In genomic region chr19:11262932-11263331, GRCm38 (mm10) we compare ENCODE assay signal across 22 mouse cellular contexts. TPM values are rescaled to one million over a fixed set of nuclear protein-coding genes. Genes with fewer than 3 reads are reported as not detected.
DNase-seq lines count a peak whose midpoint lies in the region; ATAC-seq and TF ChIP-seq lines count a peak whose summit lies in the region.
"Not testable (repeated sequence)": the region's sequence is repeated elsewhere in the genome, so short reads cannot be mapped to it uniquely, and the experiment has no call there.
"Had no signal": no experiment of that assay in that cellular context is flagged by ENCODE, and none has a peak within 500 bp of the region (broad histone marks: within the 10 kb centered on the region; RNA-seq: fewer than 3 reads in every experiment).

No protein-coding gene starts in this region.

- TF ChIP-seq POLR2A in bone marrow macrophage, adult 2 months (IDR thresholded peaks at IDR 0.05; ENCODE audit: borderline replicate concordance, low read depth, low read length); liver, adult 2 months (IDR thresholded peaks at IDR 0.05; ENCODE audit: extremely low read depth, insufficient read depth, low read length); spleen, adult 2 months (IDR thresholded peaks at IDR 0.05; ENCODE audit: low read depth, low read length): not testable (repeated sequence)

- H3K9me3 ChIP-seq in ES-E14 (ENCODE audit: control insufficient read depth, insufficient read depth, low read depth, low read length): not testable (repeated sequence)

- not testable (repeated sequence) for H3K27me3 ChIP-seq in liver, adult 2 months (ENCODE audit: control insufficient read depth, insufficient read depth, low read length); spleen, adult 2 months (ENCODE audit: control insufficient read depth, insufficient read depth, low read length)

- in situ Hi-C loops in ES-E14 (cut with MboI; ENCODE audit: low sequenced_read_pairs in 2 of 2, unreplicated experiment in 2 of 2): not testable (repeated sequence)

- H3K9ac ChIP-seq in ES-E14 (ENCODE audit: insufficient read depth, low read depth, low read length, poor library complexity, severe bottlenecking); liver, adult 2 months (ENCODE audit: low read depth, low read length): not testable (repeated sequence)

- whole genome bisulfite sequencing in liver, adult 2 months: 70% methylated on average over 4 of the region's 4 CpGs
- 41% methylated on average over 4 of the region's 4 CpGs for WGBS in spleen, adult 2 months

- TF ChIP-seq CTCF in bone marrow macrophage, adult 2 months (IDR thresholded peaks at IDR 0.05; ENCODE audit: low read depth, low read length); liver, adult 2 months (IDR thresholded peaks at IDR 0.05; ENCODE audit: low read depth, low read length); spleen, adult 2 months (IDR thresholded peaks at IDR 0.05; ENCODE audit: extremely low read depth, insufficient read depth, insufficient read length, insufficient replicate concordance): not testable (repeated sequence)

- DNase-seq in A20 (ENCODE audit: low read depth, low spot score): peak; percentile 46
- DNase-seq in ES-E14 (ENCODE audit: low read depth, low spot score); spleen, adult 2 months (ENCODE audit: low read depth in 1 of 2, low spot score in 2 of 2): not testable (repeated sequence)
- DNase-seq in liver, adult 2 months (ENCODE audit: extremely low read depth, low read depth, low spot score): peak; percentile 5
- peak; percentile 14 for DNase-seq in lung, postnatal 36 days

- not testable (repeated sequence) for H3K4me3 ChIP-seq in ES-E14 (ENCODE audit: insufficient read depth in 1 of 2, low read depth in 1 of 2, low read length in 2 of 2, poor library complexity in 1 of 2, severe bottlenecking in 1 of 2); bone marrow macrophage, adult 2 months (ENCODE audit: insufficient read depth, low read length); liver, adult 2 months (ENCODE audit: insufficient read depth, low read depth, low read length)
- H3K4me3 ChIP-seq in spleen, adult 2 months (ENCODE audit: extremely low read depth, insufficient read depth, insufficient read length): peak overlapping the region; percentile 50

- H3K36me3 ChIP-seq in ES-E14 (ENCODE audit: control insufficient read depth, insufficient read depth, low read length, poor library complexity, severe bottlenecking); liver, adult 2 months (ENCODE audit: control insufficient read depth, insufficient read depth, low read length): not testable (repeated sequence)
- peaks cover 17% of the 10 kb centered on the region for H3K36me3 ChIP-seq in spleen, adult 2 months (ENCODE audit: control insufficient read depth, insufficient read depth, low read length)

- not testable (repeated sequence) for H3K27ac ChIP-seq in ES-E14 (ENCODE audit: insufficient read depth, low read depth, low read length, poor library complexity, severe bottlenecking); liver, adult 2 months (replicated peaks; ENCODE audit: insufficient read depth, low read depth, low read length)
- peak overlapping the region; percentile 85 for H3K27ac ChIP-seq in bone marrow macrophage, adult 2 months (ENCODE audit: insufficient read depth, low read depth, low read length)
- peak overlapping the region; percentile 72 for H3K27ac ChIP-seq in spleen, adult 2 months (ENCODE audit: insufficient read depth, low read length)

- H3K79me2 ChIP-seq in liver, adult 2 months (ENCODE audit: control insufficient read depth, insufficient read depth, low read length): not testable (repeated sequence)

- H3K4me1 ChIP-seq in ES-E14 (ENCODE audit: control insufficient read depth in 2 of 2, insufficient read depth in 2 of 2, low read length in 2 of 2, poor library complexity in 1 of 2); liver, adult 2 months (ENCODE audit: control insufficient read depth, insufficient read depth, low read length); spleen, adult 2 months (ENCODE audit: control insufficient read depth, insufficient read depth, insufficient read length): not testable (repeated sequence)
- peaks cover 47% of the 10 kb centered on the region for H3K4me1 ChIP-seq in bone marrow macrophage, adult 2 months (ENCODE audit: control insufficient read depth, insufficient read depth, low read length)

- ATAC-seq in granulocyte monocyte progenitor cell, adult 5-6 weeks (replicated peaks; ENCODE audit: poor library complexity, severe bottlenecking): peak; percentile 50

TF ChIP-seq in ES-E14, 5 proteins besides CTCF, POLR2A, EP300 and RAD21:
- peak; percentile 84 for TF ChIP-seq ZNF384 (IDR thresholded peaks at IDR 0.05; ENCODE audit: low read depth, low read length)

RNA-seq across cellular contexts. Expression of gene Ms4a1, which starts 3.1 kb away (rescaled TPM):
- 0.11 and 0.62 TPM in 2 replicates for total RNA-seq in ES-E14 (2012; rRNA removed)
- not detected in 2 replicates for polyA plus RNA-seq in bone marrow macrophage, adult 2 months (2012; ENCODE audit: insufficient read depth, insufficient read length, missing spikeins)
- not detected in 2 replicates for total RNA-seq in granulocyte monocyte progenitor cell, adult 5-6 weeks (2014; fragmentation: Nextera tagmentation)
- total RNA-seq in granulocyte monocyte progenitor cell, adult 5-6 weeks (2017): not detected in 2 replicates
- 0.74 and 1.7 TPM in 2 replicates for total RNA-seq in liver, adult 2 months (2014; rRNA removed)
- 0.07 and 0.20 TPM in 2 replicates for polyA plus RNA-seq in liver, adult 2 months (2012; rRNA removed)
- 28.9 and 38.4 TPM in 2 replicates for polyA plus RNA-seq in spleen, adult 2 months (2012; rRNA removed)
- total RNA-seq: MEL had no signal
- polyA plus RNA-seq: brain, embryonic 14.5 days; C2C12; embryonic facial prominence, embryonic 10.5 days; embryonic facial prominence, embryonic 14.5 days; forebrain, embryonic 11.5 days; forebrain, embryonic 13.5 days; forebrain, embryonic 15.5 days had no signal

RNA-seq across cellular contexts. Expression of gene Ms4a5, which starts 20.7 kb away (rescaled TPM):
- 0.53 TPM in 1 of 2 replicates, not detected in the other for total RNA-seq in ES-E14 (2012; rRNA removed)
- polyA plus RNA-seq in bone marrow macrophage, adult 2 months (2012; ENCODE audit: insufficient read depth, insufficient read length, missing spikeins): not detected in 2 replicates
- total RNA-seq in granulocyte monocyte progenitor cell, adult 5-6 weeks (2014; fragmentation: Nextera tagmentation): not detected in 2 replicates
- not detected in 2 replicates for total RNA-seq in granulocyte monocyte progenitor cell, adult 5-6 weeks (2017)
- total RNA-seq in liver, adult 2 months (2014; rRNA removed): not detected in 2 replicates
- polyA plus RNA-seq in liver, adult 2 months (2012; rRNA removed): not detected in 2 replicates
- not detected in 2 replicates for polyA plus RNA-seq in spleen, adult 2 months (2012; rRNA removed)
- total RNA-seq: adrenal gland, adult 2 months; adrenal gland, postnatal 10 days; adrenal gland, postnatal 25 days; adrenal gland, postnatal 4 days; forebrain, postnatal 0 days; MEL had no signal
- polyA plus RNA-seq: adrenal gland, adult 2 months; brain, embryonic 14.5 days; C2C12; cortical plate, adult 2 months; embryonic facial prominence, embryonic 10.5 days; embryonic facial prominence, embryonic 12.5 days; embryonic facial prominence, embryonic 14.5 days; forebrain, embryonic 11.5 days; forebrain, embryonic 13.5 days; forebrain, embryonic 15.5 days; forebrain, postnatal 0 days had no signal

RNA-seq across cellular contexts. Expression of gene Ms4a12, which starts 30.7 kb away (rescaled TPM):
- not detected in 2 replicates for total RNA-seq in ES-E14 (2012; rRNA removed)
- polyA plus RNA-seq in bone marrow macrophage, adult 2 months (2012; ENCODE audit: insufficient read depth, insufficient read length, missing spikeins): not detected in 2 replicates
- total RNA-seq in granulocyte monocyte progenitor cell, adult 5-6 weeks (2014; fragmentation: Nextera tagmentation): not detected in 2 replicates
- not detected in 2 replicates for total RNA-seq in granulocyte monocyte progenitor cell, adult 5-6 weeks (2017)
- total RNA-seq in liver, adult 2 months (2014; rRNA removed): not detected in 2 replicates
- not detected in 2 replicates for polyA plus RNA-seq in liver, adult 2 months (2012; rRNA removed)
- not detected in 2 replicates for polyA plus RNA-seq in spleen, adult 2 months (2012; rRNA removed)
- total RNA-seq: adrenal gland, adult 2 months; adrenal gland, postnatal 10 days; adrenal gland, postnatal 25 days; adrenal gland, postnatal 4 days; forebrain, postnatal 0 days; MEL had no signal
- polyA plus RNA-seq: adrenal gland, adult 2 months; brain, embryonic 14.5 days; C2C12; cortical plate, adult 2 months; embryonic facial prominence, embryonic 10.5 days; embryonic facial prominence, embryonic 12.5 days; embryonic facial prominence, embryonic 14.5 days; forebrain, embryonic 11.5 days; forebrain, embryonic 13.5 days; forebrain, embryonic 15.5 days; forebrain, postnatal 0 days had no signal

RNA-seq across cellular contexts. Expression of gene Ms4a14, which starts 51.3 kb away (rescaled TPM):
- 0.69 and 0.71 TPM in 2 replicates for total RNA-seq in ES-E14 (2012; rRNA removed)
- 136 and 161 TPM in 2 replicates for polyA plus RNA-seq in bone marrow macrophage, adult 2 months (2012; ENCODE audit: insufficient read depth, insufficient read length, missing spikeins)
- total RNA-seq in granulocyte monocyte progenitor cell, adult 5-6 weeks (2014; fragmentation: Nextera tagmentation): not detected in 2 replicates
- total RNA-seq in granulocyte monocyte progenitor cell, adult 5-6 weeks (2017): not detected in 2 replicates
- 0.07 TPM in 1 of 2 replicates, not detected in the other for total RNA-seq in liver, adult 2 months (2014; rRNA removed)
- polyA plus RNA-seq in liver, adult 2 months (2012; rRNA removed): not detected in 2 replicates
- 0.15 and 0.48 TPM in 2 replicates for polyA plus RNA-seq in spleen, adult 2 months (2012; rRNA removed)
- total RNA-seq: adrenal gland, postnatal 10 days; adrenal gland, postnatal 25 days; forebrain, postnatal 0 days; MEL had no signal
- polyA plus RNA-seq: C2C12; embryonic facial prominence, embryonic 10.5 days; embryonic facial prominence, embryonic 12.5 days; forebrain, embryonic 11.5 days; forebrain, embryonic 13.5 days had no signal
